Mouse (Mus musculus) cortical plate, adult 2 months (tissue): Measurements from ENCODE around the gene Ascl4.

Experiments used
- CTCF ChIP-seq: fragments of 200-500 bp; IDR thresholded peaks from 2 replicates; pipeline ENCODE4 v1.5.1; 2011; ENCODE audit warnings: mild to moderate bottlenecking, control low read depth, low read length; ENCODE audit not compliant: insufficient read depth; ENCODE audit errors: extremely low read depth
- POLR2A ChIP-seq: fragments of 200-500 bp; IDR thresholded peaks from 2 replicates; pipeline ENCODE4 v1.6.1; 2011; ENCODE audit warnings: mild to moderate bottlenecking, low read length, control low read depth; ENCODE audit not compliant: insufficient read depth; ENCODE audit errors: extremely low read depth

- TF ChIP-seq CTCF (no peak), POLR2A (no peak)
Observed at GRCm38 (mm10) chr10:85879886-85880486, 47.5 kb upstream of the Ascl4 start.
